Mouse (Mus musculus) intestine, postnatal 0 days (tissue): ENCODE results near the gene Gm20708. TPM values are rescaled to one million over a fixed set of nuclear protein-coding genes. Genes with fewer than 3 reads are reported as not detected.

Experiments used
- ATAC-seq: fragments of 200-750 bp; cut with Nextera tagmentation; 2 replicates; pipeline ENCODE4 v1.8.0; 2017; ENCODE audit warnings: mild to moderate bottlenecking, moderate TSS enrichment, moderate library complexity
- H3K27ac ChIP-seq: fragments of 300-500 bp; sonication (generic); 2 replicates; pipeline ENCODE4 v1.5.1; 2014; ENCODE audit warnings: mild to moderate bottlenecking, low read depth, low read length, moderate library complexity
- H3K27me3 ChIP-seq: fragments of 300-500 bp; sonication (generic); replicated peaks from 2 replicates; pipeline ENCODE4 v1.6.1; 2014; ENCODE audit warnings: low read length, mixed read lengths; ENCODE audit not compliant: control insufficient read depth, insufficient read depth
- H3K36me3 ChIP-seq: fragments of 300-500 bp; sonication (generic); 2 replicates; pipeline ENCODE4 v1.6.1; 2014; ENCODE audit warnings: mild to moderate bottlenecking, moderate library complexity; ENCODE audit not compliant: control insufficient read depth, insufficient read depth
- H3K4me1 ChIP-seq: fragments of 300-500 bp; sonication (generic); replicated peaks from 2 replicates; pipeline ENCODE4 v1.6.1; 2014; ENCODE audit warnings: antibody characterized with exemption, low read length, mixed read lengths; ENCODE audit not compliant: control insufficient read depth, insufficient read depth
- H3K4me2 ChIP-seq: fragments of 300-500 bp; sonication (generic); replicated peaks from 2 replicates; pipeline ENCODE4 v1.6.1; 2014; ENCODE audit warnings: low read depth, mild to moderate bottlenecking, moderate library complexity
- H3K4me3 ChIP-seq: fragments of 300-500 bp; sonication (generic); 2 replicates; pipeline ENCODE4 v1.5.1; 2014; ENCODE audit warnings: low read depth, low read length
- H3K9ac ChIP-seq: fragments of 300-500 bp; sonication (generic); 2 replicates; pipeline ENCODE4 v1.6.1; 2014; ENCODE audit warnings: mild to moderate bottlenecking, low read depth, low read length
- H3K9me3 ChIP-seq: fragments of 300-500 bp; sonication (generic); 2 replicates; pipeline ENCODE4 v1.6.1; 2016; ENCODE audit warnings: mixed run types; ENCODE audit not compliant: control insufficient read depth
- CTCF ChIP-seq: sonication (generic); IDR thresholded peaks from 2 replicates; pipeline ENCODE4 v1.5.1; 2016; ENCODE audit warnings: low read depth, mild to moderate bottlenecking, control low read depth, antibody characterized with exemption, moderate library complexity
- WGBS: fragments of 180-500 bp; shearing (Covaris S2); extraction: QIAGEN DNeasy Blood & Tissue Kit; methylation state at CpG from one replicate; pipeline ENCODE4 v1.1.7; 2014; 5-methylcytosine and 5-hydroxymethylcytosine counted together
- polyA plus RNA-seq: library from polyadenylated mRNA; unstranded; fragments of >200 nt; fragmentation: Nextera tagmentation; extraction: Ambion mirVana; gene quantifications from 2 replicates; pipeline ENCODE4 v1.2.1, GENCODE M21; 2015

The Gm20708 gene
- polyA plus RNA-seq, 1 experiment from 2014 or later = 0.29 TPM

GRCm38 (mm10) chr11:117870688-117871365 is 61.4 kb downstream of the Gm20708 start:
- peak; percentile 15; the same call in 1 of the 2 replicates for ATAC-seq
- H3K9me3 ChIP-seq = no peaks in the 10 kb centered on the region
- peak; percentile 99 for TF ChIP-seq CTCF

DNA sequence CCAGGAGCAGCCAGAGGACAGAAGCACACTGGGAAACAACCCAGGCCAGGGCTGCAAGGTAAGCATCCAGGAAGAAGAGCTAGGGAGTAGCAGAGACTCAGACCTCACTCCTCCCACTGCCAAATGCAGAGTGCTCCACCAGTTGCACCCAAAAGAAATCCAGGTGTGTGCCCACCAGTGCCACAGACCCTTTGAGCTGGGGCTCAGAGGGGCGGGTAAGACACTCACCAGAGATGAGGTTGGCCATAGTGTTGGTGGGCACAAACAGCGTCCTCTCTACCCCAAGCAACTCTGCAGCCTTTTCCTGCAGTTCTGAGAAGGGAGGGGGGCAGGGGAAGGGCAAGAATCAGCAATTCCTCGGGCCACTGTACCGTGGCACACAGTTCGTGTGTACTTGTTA is 61.9 kb downstream of the Gm20708 start:
- no peak for ATAC-seq
- peaks cover 5% of the 10 kb centered on the region; the same call in 1 of the 2 replicates for H3K4me1 ChIP-seq
- no peaks in the 10 kb centered on the region for H3K27me3 ChIP-seq
- no peaks in the 10 kb centered on the region for H3K9me3 ChIP-seq
- TF ChIP-seq CTCF = no peak
- H3K27ac ChIP-seq = no peak overlapping the region
- H3K9ac ChIP-seq = no peak overlapping the region
- peaks cover 4% of the 10 kb centered on the region; the same call in 1 of the 2 replicates for H3K36me3 ChIP-seq
- H3K4me2 ChIP-seq = no peak overlapping the region
- no peak overlapping the region for H3K4me3 ChIP-seq
- WGBS = 76% methylated on average over 5 of the region's 5 CpGs

More at GRCm38 (mm10) chr11:117870688-117871365, 61.4 kb downstream of the Gm20708 start:
- Histone ChIP-seq H3K27ac (no peak overlapping the region), H3K4me3 (no peak overlapping the region), H3K36me3 (peaks cover 4% of the 10 kb centered on the region; the same call in 1 of the 2 replicates), H3K27me3 (no peaks in the 10 kb centered on the region), H3K4me2 (no peak overlapping the region), H3K4me1 (peaks cover 5% of the 10 kb centered on the region; the same call in 1 of the 2 replicates), H3K9ac (no peak overlapping the region)
- WGBS = 40% methylated on average over 12 of the region's 12 CpGs

DNA sequence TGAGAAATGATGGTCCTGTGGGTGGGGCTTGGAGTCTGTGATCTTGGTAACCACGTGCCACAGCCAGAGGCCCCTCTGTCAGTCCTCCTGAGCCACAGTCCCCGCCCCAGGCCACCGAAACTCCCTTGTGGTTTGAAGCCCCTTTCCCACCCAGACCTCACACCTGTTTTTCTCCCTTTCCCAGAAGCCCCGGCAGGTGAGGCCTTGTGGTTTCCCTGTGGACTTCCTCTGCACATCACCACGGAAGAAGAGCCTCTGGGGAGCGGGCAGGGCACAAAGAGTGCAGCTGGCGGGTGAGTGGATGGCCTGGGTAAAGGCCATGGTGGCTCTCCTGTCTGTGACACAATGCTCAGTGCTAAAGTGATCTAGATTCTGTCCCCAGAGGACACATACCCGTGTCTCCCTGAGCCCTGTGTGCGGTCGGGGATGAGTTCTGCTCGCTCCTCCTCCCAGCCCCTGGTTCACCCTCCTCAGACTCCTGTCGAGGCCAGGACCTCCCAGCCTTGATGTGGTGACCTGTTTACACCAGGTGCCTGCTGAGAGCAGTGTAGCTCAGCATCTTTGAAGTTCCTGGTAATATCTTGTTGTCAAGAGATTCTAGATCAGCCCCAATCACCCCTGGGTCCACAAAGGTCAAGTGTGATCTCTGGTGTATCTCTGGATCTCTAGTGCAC is 62.6 kb downstream of the Gm20708 start:
- Histone ChIP-seq H3K4me1 (peaks cover 5% of the 10 kb centered on the region; the same call in 1 of the 2 replicates), H3K4me3 (no peak overlapping the region; the same call in 1 of the 2 replicates), H3K36me3 (peaks cover 4% of the 10 kb centered on the region; the same call in 1 of the 2 replicates), H3K4me2 (peak overlapping the region; percentile 98), H3K27me3 (no peaks in the 10 kb centered on the region), H3K9ac (no peak overlapping the region), H3K9me3 (no peaks in the 10 kb centered on the region), H3K27ac (no peak overlapping the region)
- no peak for TF ChIP-seq CTCF
- ATAC-seq = no peak
- WGBS = 62% methylated on average over 12 of the region's 12 CpGs

- Histone ChIP-seq H3K9me3 (no peaks in the 10 kb centered on the region), H3K36me3 (peaks cover 4% of the 10 kb centered on the region; the same call in 1 of the 2 replicates), H3K27me3 (no peaks in the 10 kb centered on the region), H3K4me2 (peak within 1 kb of the TSS; percentile 98), H3K4me3 (peak within 1 kb of the TSS; percentile 70), H3K9ac (peak within 1 kb of the TSS; percentile 74), H3K27ac (peak within 1 kb of the TSS; percentile 87), H3K4me1 (peaks cover 5% of the 10 kb centered on the region; the same call in 1 of the 2 replicates)
- 2% methylated on average over 51 of the region's 51 CpGs for WGBS
- peak; percentile 44 for ATAC-seq
- no peak for TF ChIP-seq CTCF
Measured at GRCm38 (mm10) chr11:117872861-117873608, 63.6 kb downstream of the Gm20708 start, which contains the start of gene Tha1. TSS of gene Tha1 (minus strand) at chr11:117873481.

- Histone ChIP-seq H3K4me1 (peaks cover 11% of the 10 kb centered on the region; the same call in 1 of the 2 replicates), H3K9ac (no peak overlapping the region), H3K4me2 (no peak overlapping the region), H3K9me3 (no peaks in the 10 kb centered on the region), H3K4me3 (no peak overlapping the region), H3K27ac (no peak overlapping the region), H3K27me3 (no peaks in the 10 kb centered on the region), H3K36me3 (no peaks in the 10 kb centered on the region)
- WGBS = 62% methylated on average over 4 of the region's 4 CpGs
- no peak for ATAC-seq
- peak; percentile 74 for TF ChIP-seq CTCF
Measured at GRCm38 (mm10) chr11:117874419-117874818, 65.0 kb downstream of the Gm20708 start.

- H3K36me3 ChIP-seq = no peaks in the 10 kb centered on the region
- H3K9me3 ChIP-seq = no peaks in the 10 kb centered on the region
- no peak for TF ChIP-seq CTCF
- ATAC-seq = no peak
- H3K27ac ChIP-seq = no peak overlapping the region
- no peaks in the 10 kb centered on the region for H3K27me3 ChIP-seq
- 49% methylated on average over 6 of the region's 6 CpGs for WGBS
- H3K9ac ChIP-seq = no peak overlapping the region
- no peak overlapping the region for H3K4me2 ChIP-seq
- peaks cover 13% of the 10 kb centered on the region; the same call in 1 of the 2 replicates for H3K4me1 ChIP-seq
- H3K4me3 ChIP-seq = no peak overlapping the region
Measured at GRCm38 (mm10) chr11:117875681-117876080, 66.2 kb downstream of the Gm20708 start.
